Mouse (Mus musculus): ENCODE measurements around the gene Sycp3. TPM values are rescaled to one million over a fixed set of nuclear protein-coding genes. Genes with fewer than 3 reads are reported as not detected.

The Sycp3 gene
- polyA plus RNA-seq, 2 experiments, result 0.02 to 0.18 TPM

DNA sequence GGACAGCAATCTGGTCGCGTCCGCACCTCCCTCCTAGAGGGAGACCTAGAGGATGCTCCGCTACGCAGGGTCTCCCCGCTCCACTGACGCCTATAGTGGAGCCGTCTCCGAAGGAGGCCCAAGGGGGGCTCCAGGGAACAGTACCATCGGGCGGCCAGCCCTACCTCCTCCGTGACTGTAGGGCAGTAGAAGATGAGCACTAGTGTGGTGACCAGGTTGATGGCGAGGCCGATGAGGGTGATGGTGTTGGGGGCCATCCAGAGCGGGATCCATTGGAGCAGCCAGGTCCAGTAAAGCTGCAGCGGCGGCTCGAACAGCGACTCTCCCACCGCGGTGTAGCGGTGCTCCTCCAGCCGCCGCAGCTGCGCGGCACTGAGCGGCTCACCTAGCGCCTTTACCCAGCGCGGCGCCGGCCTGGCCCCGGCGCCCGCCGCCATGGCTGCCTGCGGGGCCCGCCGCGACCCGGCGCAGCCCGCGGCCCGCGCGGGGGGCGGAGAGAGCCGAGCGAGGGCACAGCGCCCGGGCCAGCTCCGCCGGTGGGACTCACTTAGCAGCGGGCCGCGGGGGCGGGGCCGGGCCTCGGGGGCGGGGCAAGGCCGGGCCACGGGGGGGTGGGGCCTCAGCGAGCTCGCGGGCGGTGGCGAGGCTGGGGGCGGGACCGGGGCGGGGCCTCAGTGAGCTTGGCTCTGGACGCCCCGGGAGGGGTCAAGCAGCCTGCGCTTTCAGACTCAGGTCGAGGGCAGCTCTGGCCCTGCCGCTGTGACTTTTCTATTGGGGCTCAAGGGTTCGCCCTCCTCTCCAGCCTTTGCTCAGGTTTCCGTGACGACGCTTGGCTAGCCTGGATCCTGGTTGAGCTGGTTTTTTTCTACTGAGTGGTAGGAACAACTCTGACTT, 44.3 kb downstream of the Sycp3 start, which contains the start of gene Chpt1:
TSS of gene Chpt1 (minus strand) at position 653 of the 894 bp plus-strand sequence.
- no peak within 1 kb of the TSS for H3K27ac ChIP-seq
- no peaks in the 10 kb centered on the region; a peak in 2 of 4 replicates for H3K4me1 ChIP-seq (replicated peaks; ENCODE audit: control insufficient read depth in 2 of 2, insufficient read depth in 2 of 2, low read length in 1 of 2)
- ATAC-seq (ENCODE audit: insufficient read depth) (peak; percentile 96), DNase-seq (ENCODE audit: low read depth in 3 of 3, low spot score in 3 of 3) (peak; percentile 61 to 66 (median 63))
- TF ChIP-seq EP300 (IDR thresholded peaks at IDR 0.05; ENCODE audit: low read depth) (no peak), CTCF (IDR thresholded peaks at IDR 0.05; ENCODE audit: low read depth) (no peak)
- WGBS (ENCODE audit: insufficient replicate concordance), result under 1% methylated on average over 47 of the region's 80 CpGs
- H3K36me3 ChIP-seq (replicated peaks; ENCODE audit: control insufficient read depth, insufficient read depth, low read depth), result no peaks in the 10 kb centered on the region
- peak within 1 kb of the TSS; percentile 75 for H3K4me2 ChIP-seq (ENCODE audit: low read depth)
- peak within 1 kb of the TSS; percentile 60 to 70 for H3K4me3 ChIP-seq (ENCODE audit: insufficient read depth in 1 of 2, low read depth in 2 of 2, low read length in 2 of 2)
- no peaks in the 10 kb centered on the region for H3K9me3 ChIP-seq (ENCODE audit: control insufficient read depth, low read length)
- H3K9ac ChIP-seq (replicated peaks), result peak within 1 kb of the TSS; percentile 41
- no peaks in the 10 kb centered on the region for H3K27me3 ChIP-seq (ENCODE audit: control insufficient read depth, insufficient read depth, low read length)

DNA sequence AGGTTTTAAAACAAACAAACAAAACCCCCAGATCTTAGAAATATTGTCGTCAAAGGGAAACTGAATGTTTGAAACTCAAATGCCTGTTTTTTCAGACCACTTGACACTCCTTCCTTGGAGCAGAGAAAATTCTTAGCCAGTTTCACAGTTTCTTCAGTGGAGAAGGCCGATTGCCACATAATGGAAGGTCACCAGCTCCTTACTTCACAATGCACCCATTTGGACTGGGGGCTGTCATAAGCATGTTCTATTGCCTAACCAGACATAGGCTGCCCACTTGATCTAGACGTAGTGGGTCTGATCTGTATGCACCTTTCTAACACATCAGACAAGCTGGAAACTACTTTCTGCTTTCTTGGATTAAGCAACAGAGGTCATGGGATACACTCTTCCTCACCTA, 45.1 kb downstream of the Sycp3 start:
- H3K9ac ChIP-seq (replicated peaks), result no peak overlapping the region
- H3K27ac ChIP-seq, result no peak overlapping the region
- 59% methylated on average over 3 of the region's 3 CpGs for WGBS (ENCODE audit: insufficient replicate concordance)
- no peaks in the 10 kb centered on the region for H3K9me3 ChIP-seq (ENCODE audit: control insufficient read depth, low read length)
- no peak overlapping the region for H3K4me3 ChIP-seq (ENCODE audit: insufficient read depth in 1 of 2, low read depth in 2 of 2, low read length in 2 of 2)
- no peaks in the 10 kb centered on the region for H3K27me3 ChIP-seq (ENCODE audit: control insufficient read depth, insufficient read depth, low read length)
- H3K36me3 ChIP-seq (replicated peaks; ENCODE audit: control insufficient read depth, insufficient read depth, low read depth), result no peaks in the 10 kb centered on the region
- ATAC-seq (ENCODE audit: insufficient read depth), result no peak
- TF ChIP-seq CTCF (IDR thresholded peaks at IDR 0.05; ENCODE audit: low read depth), result no peak
- no peak for TF ChIP-seq EP300 (IDR thresholded peaks at IDR 0.05; ENCODE audit: low read depth)
- peak overlapping the region; percentile 75 for H3K4me2 ChIP-seq (ENCODE audit: low read depth)
- no peak for DNase-seq (ENCODE audit: low read depth in 3 of 3, low spot score in 3 of 3)
- H3K4me1 ChIP-seq (replicated peaks; ENCODE audit: control insufficient read depth in 2 of 2, insufficient read depth in 2 of 2, low read length in 1 of 2), result no peaks in the 10 kb centered on the region; a peak in 2 of 4 replicates

DNA sequence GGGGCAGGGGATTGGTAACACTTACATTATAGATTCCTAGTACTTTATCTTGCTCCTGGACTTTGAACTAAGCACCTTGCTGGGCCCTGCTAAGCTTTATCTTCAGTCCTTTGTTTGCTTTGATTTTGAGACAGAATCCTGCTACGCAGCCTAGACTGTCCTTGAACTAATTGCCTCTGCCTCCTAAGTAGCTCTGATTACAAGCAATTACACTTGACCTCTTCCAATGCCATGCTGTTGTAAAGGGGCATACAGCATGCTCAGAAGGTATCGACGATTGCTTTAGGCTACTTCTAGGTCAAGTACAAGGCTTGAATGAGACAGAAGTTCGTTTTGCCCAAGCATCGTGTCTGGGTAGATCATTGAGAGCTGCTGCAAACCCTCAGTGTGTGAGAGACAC, 45.9 kb downstream of the Sycp3 start:
- WGBS (ENCODE audit: insufficient replicate concordance), result 73% methylated on average over 5 of the region's 5 CpGs
- Histone ChIP-seq H3K9me3 (ENCODE audit: control insufficient read depth, low read length) (no peaks in the 10 kb centered on the region), H3K36me3 (replicated peaks; ENCODE audit: control insufficient read depth, insufficient read depth, low read depth) (no peaks in the 10 kb centered on the region), H3K4me2 (ENCODE audit: low read depth) (no peak overlapping the region), H3K9ac (replicated peaks) (no peak overlapping the region), H3K4me3 (ENCODE audit: insufficient read depth in 1 of 2, low read depth in 2 of 2, low read length in 2 of 2) (no peak overlapping the region), H3K4me1 (replicated peaks; ENCODE audit: control insufficient read depth in 2 of 2, insufficient read depth in 2 of 2, low read length in 1 of 2) (no peaks in the 10 kb centered on the region; a peak in 2 of 4 replicates), H3K27me3 (ENCODE audit: control insufficient read depth, insufficient read depth, low read length) (no peaks in the 10 kb centered on the region), H3K27ac (no peak overlapping the region)
- DNase-seq (ENCODE audit: low read depth in 3 of 3, low spot score in 3 of 3) (no peak), ATAC-seq (ENCODE audit: insufficient read depth) (no peak)
- no peak for TF ChIP-seq CTCF (IDR thresholded peaks at IDR 0.05; ENCODE audit: low read depth)

DNA sequence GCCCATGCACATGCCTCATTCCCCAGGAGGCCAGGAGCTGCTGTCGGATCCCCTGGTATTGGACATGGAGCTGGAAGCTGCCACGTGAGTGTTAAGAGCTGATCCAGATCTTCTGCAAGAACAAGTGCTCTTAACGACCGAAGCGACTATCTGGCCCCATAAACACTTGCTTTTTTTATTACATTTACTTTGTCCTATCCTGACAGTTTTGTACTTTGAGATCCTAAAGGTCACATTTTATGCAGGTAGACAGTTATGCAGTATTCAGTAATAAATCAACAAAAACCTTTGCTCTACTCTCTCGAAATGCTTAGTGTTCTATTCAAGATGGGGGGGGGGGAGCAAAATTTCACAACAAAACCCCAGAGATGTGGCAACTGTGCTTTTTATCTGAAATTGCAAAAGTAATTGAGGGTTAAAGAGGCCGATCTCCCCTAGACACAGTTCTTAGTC, 48.3 kb downstream of the Sycp3 start:
- ATAC-seq (ENCODE audit: insufficient read depth) (no peak), DNase-seq (ENCODE audit: low read depth in 3 of 3, low spot score in 3 of 3) (no peak)
- 65% methylated on average over 7 of the region's 7 CpGs for whole genome bisulfite sequencing (ENCODE audit: insufficient replicate concordance)
- Histone ChIP-seq H3K9me3 (ENCODE audit: control insufficient read depth, low read length) (no peaks in the 10 kb centered on the region), H3K4me3 (ENCODE audit: insufficient read depth in 1 of 2, low read depth in 2 of 2, low read length in 2 of 2) (no peak overlapping the region), H3K27me3 (ENCODE audit: control insufficient read depth, insufficient read depth, low read length) (no peaks in the 10 kb centered on the region), H3K27ac (no peak overlapping the region), H3K9ac (replicated peaks) (no peak overlapping the region), H3K36me3 (replicated peaks; ENCODE audit: control insufficient read depth, insufficient read depth, low read depth) (no peaks in the 10 kb centered on the region), H3K4me1 (replicated peaks; ENCODE audit: control insufficient read depth in 2 of 2, insufficient read depth in 2 of 2, low read length in 1 of 2) (no peaks in the 10 kb centered on the region; a peak in 2 of 4 replicates), H3K4me2 (ENCODE audit: low read depth) (no peak overlapping the region)
- TF ChIP-seq EP300 (IDR thresholded peaks at IDR 0.05; ENCODE audit: low read depth) (no peak), CTCF (IDR thresholded peaks at IDR 0.05; ENCODE audit: low read depth) (no peak)

DNA sequence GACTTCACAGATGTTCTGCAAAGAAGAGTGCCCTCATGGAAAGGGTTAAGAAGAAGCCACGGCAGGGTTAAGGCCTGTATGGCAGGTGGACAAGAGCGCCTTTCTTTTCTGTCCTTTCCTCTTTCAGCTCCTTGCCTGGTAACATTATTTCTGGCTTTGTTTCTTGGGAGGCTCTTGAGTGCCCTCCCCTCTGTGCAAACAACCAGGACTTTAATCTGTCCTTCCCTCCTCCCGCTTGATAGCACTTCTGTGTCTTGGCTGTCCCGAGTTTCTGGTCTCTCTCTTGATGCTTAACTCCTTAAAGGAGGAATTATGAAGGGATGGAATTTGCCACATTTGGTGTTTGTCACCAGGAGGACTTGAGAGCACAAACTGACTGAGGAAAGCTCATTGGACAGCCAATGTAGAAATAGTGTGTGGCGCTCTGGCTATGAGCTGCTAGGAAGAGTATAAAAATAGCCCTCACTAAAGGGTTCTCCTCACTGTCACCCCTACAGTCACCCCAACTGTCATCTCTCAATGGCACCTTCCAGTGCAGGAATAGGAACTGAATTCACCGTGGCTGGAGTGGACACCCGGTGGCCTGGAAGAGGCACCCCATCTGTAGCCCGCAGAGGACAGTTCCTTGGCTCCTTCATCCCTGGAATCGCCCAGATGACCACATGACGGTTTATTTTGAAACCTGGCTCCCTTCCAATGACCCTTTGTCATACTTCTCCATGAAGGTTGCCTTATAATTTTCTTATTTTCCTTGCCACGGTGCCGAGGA, 51.3 kb downstream of the Sycp3 start:
- H3K4me2 ChIP-seq (ENCODE audit: low read depth), result no peak overlapping the region

More for the DNA sequence above, 51.3 kb downstream of the Sycp3 start:
- no peaks in the 10 kb centered on the region for H3K27me3 ChIP-seq (ENCODE audit: control insufficient read depth, insufficient read depth, low read length)
- H3K4me3 ChIP-seq (ENCODE audit: insufficient read depth in 1 of 2, low read depth in 2 of 2, low read length in 2 of 2), result no peak overlapping the region
- no peak overlapping the region for H3K9ac ChIP-seq (replicated peaks)
- no peak for ATAC-seq (ENCODE audit: insufficient read depth)
- WGBS (ENCODE audit: insufficient replicate concordance), result 70% methylated on average over 12 of the region's 12 CpGs
- TF ChIP-seq EP300 (IDR thresholded peaks at IDR 0.05; ENCODE audit: low read depth), result no peak
- TF ChIP-seq CTCF (IDR thresholded peaks at IDR 0.05; ENCODE audit: low read depth), result no peak
- no peak overlapping the region for H3K27ac ChIP-seq
- no peaks in the 10 kb centered on the region for H3K36me3 ChIP-seq (replicated peaks; ENCODE audit: control insufficient read depth, insufficient read depth, low read depth)
- no peaks in the 10 kb centered on the region for H3K4me1 ChIP-seq (replicated peaks; ENCODE audit: control insufficient read depth in 2 of 2, insufficient read depth in 2 of 2, low read length in 1 of 2)
- no peaks in the 10 kb centered on the region for H3K9me3 ChIP-seq (ENCODE audit: control insufficient read depth, low read length)
- no peak for DNase-seq (ENCODE audit: low read depth in 3 of 3, low spot score in 3 of 3)
